Mouse (Mus musculus): ENCODE data around the gene Ccr2.
"Not testable (repeated sequence)": the region's sequence is repeated elsewhere in the genome, so short reads cannot be mapped to it uniquely, and the experiment has no call there.

Ccr2 gene

DNA sequence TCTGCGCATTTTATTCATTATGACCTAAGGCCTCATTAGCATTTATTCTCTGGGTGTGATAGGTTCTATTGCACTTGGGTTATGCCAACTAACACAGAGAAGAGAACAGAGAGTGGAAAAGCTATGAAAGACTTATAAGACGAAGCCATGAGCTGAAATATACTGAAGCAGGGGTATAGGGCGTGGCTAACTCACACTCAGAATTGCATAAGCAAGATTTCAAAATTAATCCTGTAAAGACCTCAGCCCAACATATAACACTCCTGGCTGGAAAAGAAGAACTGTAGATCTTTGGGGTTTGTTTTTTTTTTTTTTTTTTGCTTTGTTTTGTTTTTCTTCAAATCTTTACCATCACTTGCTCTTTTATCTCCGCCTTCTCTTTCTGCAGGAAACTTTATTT lies at the start of gene Ccr2:
Gene Ccr2, plus strand, starts transcription at position 228 of the 400 bp plus-strand sequence.
- in situ Hi-C loops (cut with MboI; ENCODE audit: unreplicated experiment in 2 of 2), result loop anchor here in 1 of 2 experiments (5.0 to 10.0 kb wide), 2 partner anchors 34 to 67 kb away; no protein-coding TSS in a partner anchor

DNA sequence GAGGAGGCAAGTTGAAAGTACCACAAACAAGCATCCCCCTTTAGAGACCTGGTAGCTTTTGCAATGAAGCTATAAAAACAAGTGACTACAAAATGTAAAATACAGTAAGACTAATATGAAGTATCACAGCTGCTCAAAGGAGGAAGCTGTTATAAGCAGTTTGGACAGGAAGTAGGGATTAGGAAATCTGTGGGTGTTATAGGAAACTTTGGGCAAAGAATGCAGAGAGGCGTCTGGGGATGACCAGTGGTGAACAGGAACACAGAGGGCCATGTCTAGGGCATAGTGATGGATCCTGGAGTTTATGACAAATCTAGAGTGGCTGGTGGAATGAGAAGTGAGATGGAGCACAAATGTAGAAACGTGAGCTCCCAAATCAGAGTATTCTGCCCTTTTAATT lies 48.2 kb upstream of the Ccr2 start:
- in situ Hi-C loops (cut with MboI; ENCODE audit: unreplicated experiment in 2 of 2), result no loop called here

DNA sequence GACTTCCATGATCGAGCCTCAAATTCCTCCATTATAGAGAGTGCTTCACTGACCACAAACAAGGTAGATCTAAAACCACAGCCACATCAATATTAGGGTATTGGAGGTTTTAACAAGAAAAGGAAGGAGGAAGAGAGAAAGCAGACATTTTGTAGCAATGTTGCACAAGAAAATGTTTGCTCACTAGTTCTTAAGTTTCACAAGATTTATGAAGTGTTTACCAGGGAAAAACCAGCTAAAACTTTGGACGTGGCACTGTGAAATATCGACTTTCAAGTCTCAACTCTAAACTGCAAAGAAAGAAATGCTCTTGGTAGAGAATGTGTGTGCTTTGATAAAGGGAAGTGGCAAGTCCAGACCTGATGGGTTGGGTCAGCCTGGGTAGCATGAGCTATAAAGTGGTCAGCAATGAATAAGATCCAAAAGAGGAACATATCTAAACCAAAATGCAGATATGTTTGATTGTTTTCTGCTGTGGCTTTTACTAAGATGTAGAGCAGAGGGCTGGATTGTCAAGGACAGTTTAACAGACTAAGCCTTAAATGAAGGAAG lies 45.5 kb upstream of the Ccr2 start:
- in situ Hi-C loops (cut with MboI; ENCODE audit: unreplicated experiment in 2 of 2), result no loop called here

DNA sequence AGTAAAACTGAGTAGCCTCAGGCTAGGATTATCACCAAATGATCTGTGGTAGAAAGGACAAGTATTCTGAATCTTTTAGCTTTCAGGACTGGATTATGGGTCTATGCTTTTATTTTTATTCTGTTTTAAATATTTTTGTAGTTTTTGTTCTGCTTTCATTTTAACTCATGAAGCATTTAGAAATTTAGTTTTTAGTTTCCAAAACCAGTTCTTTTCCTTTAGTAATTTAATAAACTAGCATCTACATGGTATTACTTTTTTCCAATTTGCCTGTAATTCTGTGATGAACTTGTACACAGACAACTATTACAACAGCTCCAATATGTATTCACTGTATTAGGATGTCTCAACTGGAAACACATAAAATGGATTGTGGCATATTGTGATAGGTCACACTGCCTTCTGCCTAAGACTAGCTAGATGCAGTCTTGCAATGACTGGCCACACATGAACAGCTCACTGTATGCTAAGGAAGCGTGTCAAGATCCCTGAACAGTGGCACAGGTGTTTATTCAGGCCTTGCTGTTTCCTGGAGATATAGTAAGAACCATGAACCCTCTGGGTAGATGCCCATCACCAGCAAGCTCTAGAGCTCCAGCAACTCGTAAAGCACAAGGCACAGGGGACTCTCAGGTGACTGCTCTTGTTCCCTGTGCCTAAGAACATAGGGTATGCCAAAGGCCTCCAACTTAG lies 41.9 kb upstream of the Ccr2 start:
- in situ Hi-C loops (cut with MboI; ENCODE audit: unreplicated experiment in 2 of 2), result no loop called here

DNA sequence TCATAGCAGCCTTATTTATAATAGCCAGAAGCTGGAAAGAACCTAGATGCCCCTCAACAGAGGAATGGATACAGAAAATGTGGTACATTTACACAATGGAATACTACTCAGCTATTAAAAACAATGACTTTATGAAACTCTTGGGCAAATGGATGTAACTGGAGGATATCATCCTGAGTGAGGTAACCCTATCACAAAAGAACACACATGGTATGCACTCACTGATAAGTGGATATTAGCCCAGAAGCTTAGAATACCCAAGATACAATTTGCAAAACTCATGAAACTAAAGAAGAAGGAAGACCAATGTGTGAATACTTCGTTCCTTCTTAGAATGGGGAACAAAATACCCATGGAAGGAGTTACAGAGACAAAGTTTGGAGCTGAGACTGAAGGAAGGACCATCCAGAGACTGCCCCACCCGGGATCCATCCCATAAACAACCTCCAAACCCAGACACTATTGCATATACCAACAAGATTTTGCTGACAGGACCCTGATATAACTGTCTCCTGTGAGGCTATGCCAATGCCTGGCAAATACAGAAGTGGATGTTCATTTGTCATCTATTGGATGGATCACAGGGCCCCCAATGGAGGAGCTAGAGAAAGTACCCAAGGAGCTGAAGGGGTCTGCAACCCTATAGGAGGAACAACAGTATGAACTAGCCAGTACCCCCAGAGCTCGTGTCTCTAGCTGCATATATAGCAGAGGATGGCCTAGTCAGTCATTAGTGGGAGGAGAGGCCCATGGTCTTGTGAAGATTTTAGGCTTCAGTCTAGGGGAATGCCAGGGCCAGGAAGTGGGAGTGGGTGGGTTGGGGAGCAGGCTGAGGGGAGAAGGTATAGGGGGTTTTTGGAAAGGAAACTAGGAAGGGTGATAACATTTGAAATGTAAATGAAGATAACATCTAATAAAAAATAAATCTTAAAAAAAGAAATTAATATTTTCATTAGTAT lies 40.0 kb upstream of the Ccr2 start:
- in situ Hi-C loops (cut with MboI; ENCODE audit: unreplicated experiment in 2 of 2), result not testable (repeated sequence)

DNA sequence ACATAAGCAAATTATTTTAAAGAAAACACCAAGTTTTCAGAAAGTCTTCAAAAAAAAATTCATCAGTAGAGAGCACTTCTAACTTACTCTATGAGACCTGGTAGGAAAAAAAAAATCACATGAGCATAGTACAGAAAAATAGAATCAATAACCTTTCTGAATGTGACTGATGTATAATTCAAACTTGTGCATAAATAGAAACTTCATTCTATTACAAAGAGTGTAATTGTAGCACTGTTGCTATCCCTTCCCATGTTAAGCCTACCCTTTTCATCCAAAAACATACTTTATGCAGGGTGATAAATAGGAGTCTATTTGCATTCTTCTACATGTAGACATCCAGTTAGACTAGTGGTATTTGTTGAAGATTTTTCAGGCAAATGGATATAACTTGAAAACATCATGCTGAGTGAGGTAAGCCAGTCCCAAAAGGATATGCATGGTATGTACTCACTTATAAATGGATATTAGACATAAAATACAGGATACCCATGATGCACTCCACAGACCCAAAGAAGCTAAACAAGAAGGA lies 35.1 kb upstream of the Ccr2 start:
- in situ Hi-C loops (cut with MboI; ENCODE audit: unreplicated experiment in 2 of 2), result loop anchor here in 1 of 2 experiments (5.0 kb wide), 1 partner anchor 36 kb away; the partner anchor contains the start of gene Ccr2

DNA sequence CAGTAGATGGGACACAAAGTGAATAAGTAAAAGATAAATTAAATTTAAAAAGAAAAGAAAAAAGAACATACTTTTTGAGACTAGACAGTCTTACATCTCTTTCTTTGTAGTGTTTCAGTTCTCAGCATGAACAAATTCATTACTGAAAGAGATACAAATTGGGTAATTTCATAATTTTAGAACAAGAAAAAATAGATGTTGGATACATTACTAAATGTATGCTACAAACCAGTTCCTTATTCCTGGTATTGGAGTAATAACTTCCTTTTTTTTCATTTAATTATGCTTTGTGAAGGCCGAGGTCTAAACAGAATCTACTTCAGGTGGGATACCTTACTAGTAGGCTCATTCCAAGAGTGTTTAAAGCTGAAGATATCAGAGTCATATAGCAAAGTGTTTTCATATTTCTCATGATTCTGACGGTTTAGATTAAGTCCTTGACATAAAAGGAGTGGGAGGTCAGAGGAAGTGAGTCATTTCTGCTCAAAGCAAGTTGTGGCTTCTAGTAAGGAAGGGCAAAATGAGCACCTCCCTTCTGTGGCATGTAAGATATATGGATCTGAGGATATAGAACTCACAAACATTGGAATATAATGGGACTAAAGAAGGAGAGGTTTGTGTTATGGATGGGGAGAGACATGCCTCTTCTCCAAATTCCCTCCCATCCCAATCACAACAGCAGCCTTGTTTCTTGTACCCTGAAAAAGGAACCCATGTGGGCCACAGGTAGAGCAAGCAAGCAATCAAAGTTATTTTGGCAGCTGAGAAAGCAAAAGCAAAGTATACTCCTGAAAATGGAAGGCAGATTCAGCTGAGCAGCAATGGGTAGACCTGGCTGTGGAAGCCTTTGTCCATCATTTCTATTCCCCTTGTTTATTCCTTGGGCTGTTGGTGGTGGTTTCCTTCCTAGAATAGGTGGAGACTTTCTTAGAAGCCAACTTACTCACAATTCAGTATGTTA lies 33.4 kb upstream of the Ccr2 start:
- in situ Hi-C loops (cut with MboI; ENCODE audit: unreplicated experiment in 2 of 2), result loop anchor here in 1 of 2 experiments (5.0 kb wide), 1 partner anchor 34 kb away; the partner anchor contains the start of gene Ccr2

DNA sequence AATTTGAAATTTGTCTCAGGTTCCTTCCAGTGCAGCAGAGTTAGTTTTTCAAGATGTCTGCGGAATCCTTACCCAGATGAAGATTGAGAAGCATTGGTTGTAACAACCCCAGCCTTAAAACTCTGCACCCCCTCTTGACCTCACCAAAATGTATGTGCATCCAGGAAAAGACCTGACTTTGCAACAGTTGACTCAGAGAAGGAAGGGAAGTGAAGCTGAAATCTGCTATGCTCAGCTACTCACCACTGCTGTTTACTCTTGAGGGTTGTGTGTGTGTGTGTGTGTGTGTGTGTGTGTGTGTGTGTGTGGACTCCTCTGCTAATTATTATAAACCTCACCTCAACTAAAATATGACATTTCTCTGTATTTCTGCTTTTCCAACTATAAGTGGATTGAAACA lies 30.2 kb upstream of the Ccr2 start:
- in situ Hi-C loops (cut with MboI; ENCODE audit: unreplicated experiment in 2 of 2), result no loop called here

DNA sequence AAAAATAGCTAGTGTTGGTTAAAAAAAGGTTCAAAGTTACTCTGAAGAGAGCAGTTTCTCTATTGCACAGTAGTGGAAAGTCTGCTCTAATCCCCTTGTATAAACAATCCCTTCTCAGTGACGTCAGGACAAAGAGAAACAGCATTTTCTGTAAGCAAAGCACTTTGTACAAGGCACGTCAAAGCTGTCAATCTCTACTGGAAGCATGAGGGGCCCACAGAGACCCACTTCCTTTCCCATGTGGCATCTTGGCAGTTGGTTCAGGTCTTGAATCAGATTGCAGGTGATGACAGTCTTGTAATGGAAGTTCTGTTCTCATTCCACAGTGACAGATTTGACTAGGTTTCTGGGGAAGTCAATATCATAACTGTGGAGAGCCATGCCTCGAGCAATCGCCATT lies 21.9 kb upstream of the Ccr2 start:
- in situ Hi-C loops (cut with MboI; ENCODE audit: unreplicated experiment in 2 of 2), result no loop called here

DNA sequence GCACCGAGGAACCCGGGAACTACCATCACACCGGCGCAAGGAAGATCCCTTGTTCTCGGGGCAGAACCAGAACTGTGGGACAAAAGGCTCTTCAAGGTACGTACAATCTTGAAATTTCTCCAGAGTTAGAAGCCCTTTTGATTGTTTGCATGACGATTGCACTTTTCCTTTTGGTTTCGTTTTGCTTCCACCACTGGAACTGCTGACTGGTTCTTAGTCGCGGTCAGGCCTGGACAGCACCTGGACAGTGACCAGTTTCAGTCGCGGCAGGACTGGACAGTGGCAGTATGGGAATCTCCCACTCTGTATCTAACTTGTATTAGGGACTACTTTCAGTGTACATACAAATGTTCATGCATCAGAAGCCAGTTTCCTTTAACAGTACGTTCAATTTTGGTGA lies 21.3 kb upstream of the Ccr2 start:
- in situ Hi-C loops (cut with MboI; ENCODE audit: unreplicated experiment in 2 of 2), result not testable (repeated sequence)

DNA sequence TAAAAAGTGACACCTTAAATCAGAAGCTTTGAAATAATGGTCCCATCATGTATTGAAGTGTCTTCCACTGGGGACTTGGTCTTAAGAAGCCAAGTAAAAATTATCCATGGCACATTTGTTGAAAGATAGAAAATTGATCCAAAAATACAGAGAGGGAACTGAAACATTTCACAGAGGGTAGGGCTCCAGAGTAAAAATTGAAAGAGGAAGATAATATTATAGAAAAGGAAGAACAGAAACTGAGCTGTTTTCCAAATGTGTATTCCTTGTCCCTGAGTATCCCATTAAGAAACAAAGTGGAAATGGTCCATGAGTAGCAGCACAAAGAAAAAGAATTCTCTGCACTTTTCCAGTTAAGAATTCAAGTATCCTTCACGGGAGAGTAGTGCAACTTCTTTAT lies 11.3 kb upstream of the Ccr2 start:
- in situ Hi-C loops (cut with MboI; ENCODE audit: unreplicated experiment in 2 of 2), result no loop called here

DNA sequence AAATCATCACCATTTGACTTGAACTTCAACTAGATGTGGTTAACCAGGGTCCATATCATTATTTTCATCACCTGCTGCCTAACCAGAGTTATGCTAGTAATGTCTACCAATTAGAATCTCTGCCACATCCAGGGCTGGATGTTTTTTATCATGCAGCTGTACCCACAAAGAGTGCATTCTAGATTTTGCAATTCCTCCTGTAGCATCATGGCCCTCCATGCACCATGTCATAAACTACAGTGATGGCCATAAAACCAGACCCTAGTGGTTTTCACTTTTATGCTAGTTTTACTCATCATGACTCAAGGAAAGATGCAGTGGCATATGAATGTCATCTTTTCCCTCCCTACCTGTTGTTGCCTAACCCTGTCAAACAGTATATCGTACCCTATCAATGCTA lies 2.6 kb upstream of the Ccr2 start:
- in situ Hi-C loops (cut with MboI; ENCODE audit: unreplicated experiment in 2 of 2), result no loop called here

DNA sequence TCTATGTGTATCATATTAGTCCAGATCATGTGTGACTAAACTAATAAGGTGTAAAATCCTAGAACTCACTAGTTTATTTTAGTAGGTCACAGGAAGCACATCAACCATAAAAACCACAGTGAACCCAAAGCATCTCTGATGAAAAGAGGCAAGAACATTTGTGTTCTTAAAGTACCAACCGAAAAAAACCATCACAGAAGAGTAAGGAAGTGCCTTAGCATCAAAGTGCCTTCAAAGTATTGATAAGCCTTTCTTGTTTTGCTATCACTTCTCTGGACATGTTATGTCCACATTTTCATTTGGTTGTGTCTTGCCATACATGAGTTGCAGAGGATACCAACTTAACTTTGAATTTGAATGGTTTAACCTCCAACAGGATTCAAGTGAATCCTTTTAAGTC lies 1.4 kb upstream of the Ccr2 start:
- in situ Hi-C loops (cut with MboI; ENCODE audit: unreplicated experiment in 2 of 2), result loop anchor here in 1 of 2 experiments (5.0 to 10.0 kb wide), 2 partner anchors 33 to 66 kb away; no protein-coding TSS in a partner anchor

DNA sequence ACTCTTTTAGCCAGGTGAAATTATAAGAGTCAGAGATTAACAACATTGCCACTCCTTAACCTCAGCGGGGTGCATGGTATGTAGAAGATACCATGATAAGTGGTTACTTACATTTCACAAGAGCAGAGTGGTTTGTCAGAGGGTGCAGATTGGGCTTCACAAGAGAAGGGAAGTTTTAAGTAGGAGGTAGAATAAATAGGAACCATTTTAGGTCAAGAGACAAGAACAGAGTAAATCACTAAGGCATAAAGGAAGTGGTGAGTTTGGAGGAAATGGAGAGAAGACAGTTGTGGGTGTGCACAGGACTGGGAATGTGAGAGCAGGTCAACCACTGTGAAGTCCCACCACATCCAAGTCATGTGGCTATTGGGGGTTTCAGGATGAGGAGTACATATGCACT lies 1.4 kb downstream of the Ccr2 start:
- in situ Hi-C loops (cut with MboI; ENCODE audit: unreplicated experiment in 2 of 2), result loop anchor here in 1 of 2 experiments (5.0 to 10.0 kb wide), 2 partner anchors 36 to 68 kb away; no protein-coding TSS in a partner anchor

DNA sequence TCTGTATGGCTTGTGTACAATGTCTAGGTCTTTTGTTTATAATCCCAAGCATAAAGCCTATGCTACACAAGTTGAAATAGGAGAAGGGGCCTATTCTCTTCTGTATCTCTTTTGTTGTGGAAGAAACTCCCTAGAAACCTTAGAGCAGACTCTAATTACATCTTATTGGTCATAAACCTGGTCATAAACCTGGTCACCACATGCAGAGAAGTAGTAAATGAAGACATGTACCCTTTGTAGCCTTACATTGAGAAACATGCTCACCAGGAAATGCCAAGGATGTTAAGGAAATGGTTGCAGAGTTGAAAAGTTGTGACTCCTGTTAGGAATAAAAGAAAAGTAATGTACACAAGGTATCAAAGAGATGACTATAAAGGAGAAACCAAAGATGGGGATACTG lies 3.4 kb downstream of the Ccr2 start:
- in situ Hi-C loops (cut with MboI; ENCODE audit: unreplicated experiment in 2 of 2), result loop anchor here (5.0 to 10.0 kb wide), 2 partner anchors 68 to 70 kb away; no protein-coding TSS in a partner anchor

DNA sequence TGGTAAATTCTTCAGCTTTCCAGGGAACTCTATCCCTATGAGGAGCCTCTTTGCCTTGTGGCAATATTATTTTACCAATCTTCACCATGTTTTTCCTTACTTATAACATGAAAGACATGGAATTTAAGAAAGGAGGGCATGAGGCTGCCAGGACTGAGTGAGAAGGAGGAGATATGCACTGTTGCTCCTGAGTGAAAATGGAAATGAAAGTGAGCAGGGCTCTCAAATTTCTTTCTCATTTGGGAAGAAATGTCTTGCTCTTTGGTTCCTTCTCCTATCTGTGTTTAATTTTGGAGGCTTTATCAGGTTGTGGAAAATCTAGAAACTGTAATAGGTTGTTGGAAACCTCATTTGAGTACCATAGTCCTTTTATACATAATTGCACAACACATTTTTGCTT lies 5.5 kb downstream of the Ccr2 start:
- in situ Hi-C loops (cut with MboI; ENCODE audit: unreplicated experiment in 2 of 2), result loop anchor here (5.0 to 10.0 kb wide), 2 partner anchors 70 to 72 kb away; no protein-coding TSS in a partner anchor

DNA sequence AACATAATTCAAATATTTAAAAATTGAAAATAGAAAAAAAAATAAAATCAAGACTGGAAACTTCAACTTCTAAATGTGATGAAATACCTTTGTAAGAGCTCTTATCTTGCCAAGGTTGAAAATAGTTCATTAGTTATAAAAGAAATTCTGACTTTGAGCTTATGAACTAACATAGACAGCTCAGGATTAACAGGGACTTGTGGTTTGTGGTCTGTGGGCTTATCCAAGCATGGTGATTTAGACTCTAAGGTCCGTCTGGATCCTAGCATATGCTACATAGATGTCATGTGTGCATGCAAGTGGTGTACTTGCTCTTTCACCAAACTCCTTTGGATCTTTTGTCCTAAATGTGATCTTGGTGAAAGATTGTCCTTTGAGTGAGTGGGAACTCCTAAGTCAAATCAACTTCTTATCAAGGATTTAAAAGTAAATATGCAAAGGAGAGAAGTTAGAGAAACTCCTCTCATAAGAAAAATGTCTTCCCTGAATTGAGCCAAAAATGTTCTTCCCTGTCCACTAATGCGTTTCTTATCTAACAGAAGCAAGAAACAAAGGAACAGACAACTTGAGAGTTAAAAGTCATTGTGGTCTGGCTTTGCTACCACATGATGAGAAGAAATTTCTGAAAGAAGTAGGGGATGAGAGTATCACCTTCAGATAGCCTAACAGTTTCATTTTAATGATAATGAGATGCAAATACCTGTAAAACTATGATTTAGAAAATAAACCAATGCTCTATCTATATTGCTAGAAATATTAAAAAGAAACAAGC lies 6.8 kb downstream of the Ccr2 start:
- in situ Hi-C loops (cut with MboI; ENCODE audit: unreplicated experiment in 2 of 2), result loop anchor here (5.0 to 10.0 kb wide), 2 partner anchors 71 to 74 kb away; no protein-coding TSS in a partner anchor

DNA sequence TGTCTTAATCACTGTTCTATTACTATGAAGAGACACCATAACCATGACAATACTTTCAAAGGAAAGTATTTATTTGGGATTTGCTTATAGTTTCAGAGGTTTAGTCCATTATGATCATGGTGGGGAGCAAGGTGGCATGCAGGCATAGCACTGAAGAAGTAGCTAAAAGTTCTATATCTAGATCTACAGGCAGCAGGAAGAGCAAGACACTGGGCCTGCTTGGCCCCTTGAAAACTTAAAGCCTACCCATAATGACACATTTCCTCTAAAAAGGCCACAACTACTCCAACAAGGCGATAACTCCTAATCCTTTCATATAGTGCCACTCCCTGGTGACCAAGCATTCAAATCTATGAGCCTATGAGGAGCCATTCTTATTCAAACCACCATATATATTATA lies 10.2 kb downstream of the Ccr2 start:
- in situ Hi-C loops (cut with MboI; ENCODE audit: unreplicated experiment in 2 of 2), result no loop called here

Measured in v-Abl transformed pro-B cells (cell line).